Mouse (Mus musculus): ENCODE results near the gene Krr1.

DNA sequence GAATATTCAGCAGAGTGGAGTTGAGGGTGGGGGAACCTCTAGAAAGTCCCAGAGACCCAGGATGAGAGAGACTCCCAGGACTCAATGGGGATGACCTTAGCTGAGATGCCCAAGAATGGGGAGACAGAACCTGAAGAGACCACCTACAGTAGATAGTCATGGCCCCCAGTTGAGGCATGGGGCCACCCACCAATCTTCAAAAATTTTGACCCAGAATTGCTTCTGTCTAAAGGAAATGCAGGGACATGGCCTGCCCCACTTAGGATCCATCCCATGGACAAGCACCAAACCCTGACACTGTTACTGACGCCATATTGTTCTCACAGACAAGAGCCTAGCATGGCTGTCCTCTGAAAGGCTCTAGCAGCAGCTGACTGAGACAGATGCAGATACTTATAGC is 24.4 kb upstream of the Krr1 start:
- TF ChIP-seq SMC3 (IDR thresholded peaks at IDR 0.05; ENCODE audit: low read depth, low read length) (no peak), ELF1 (IDR thresholded peaks at IDR 0.05; ENCODE audit: low read depth, low read length) (no peak), MAX (IDR thresholded peaks at IDR 0.05; ENCODE audit: low read length) (no peak), SIN3A (IDR thresholded peaks at IDR 0.05; ENCODE audit: low read length) (no peak), USF2 (IDR thresholded peaks at IDR 0.05; ENCODE audit: borderline replicate concordance in 1 of 2, insufficient read depth in 1 of 2, low read depth in 1 of 2, low read length in 2 of 2) (no peak), ZC3H11A (IDR thresholded peaks at IDR 0.05; ENCODE audit: low read depth, low read length) (no peak), EP300 (IDR thresholded peaks at IDR 0.05; ENCODE audit: low read depth in 1 of 2, low read length in 2 of 2) (no peak), CTCF (IDR thresholded peaks at IDR 0.05 in 2 of 3, conservative IDR thresholded peaks at IDR 0.05 in 1 of 3; ENCODE audit: control insufficient read depth in 1 of 3, insufficient read depth in 1 of 3, low read depth in 2 of 3, low read length in 3 of 3, poor library complexity in 1 of 3, severe bottlenecking in 1 of 3) (no peak), ZKSCAN1 (IDR thresholded peaks at IDR 0.05; ENCODE audit: low read depth, low read length) (no peak), POLR2A (IDR thresholded peaks at IDR 0.05; ENCODE audit: control insufficient read depth in 1 of 2, insufficient read depth in 1 of 2, low read depth in 1 of 2, low read length in 2 of 2, poor library complexity in 1 of 2) (no peak), TCF12 (IDR thresholded peaks at IDR 0.05; ENCODE audit: low read depth, low read length) (no peak), GATA1 (IDR thresholded peaks at IDR 0.05; ENCODE audit: low read depth, low read length) (no peak), CHD2 (IDR thresholded peaks at IDR 0.05; ENCODE audit: low read length) (no peak), POLR2AphosphoS2 (IDR thresholded peaks at IDR 0.05; ENCODE audit: low read length) (no peak)
